Mouse (Mus musculus): ENCODE data around the gene Tsc22d2. TPM values are rescaled to one million over a fixed set of nuclear protein-coding genes. Genes with fewer than 3 reads are reported as not detected.
"Not testable (repeated sequence)": the region's sequence is repeated elsewhere in the genome, so short reads cannot be mapped to it uniquely, and the experiment has no call there.

Gene Tsc22d2
- total and polyA plus RNA-seq, 3 experiments = 15.8 to 37.2 (median 27.9) TPM

- TF ChIP-seq GATA1 (IDR thresholded peaks at IDR 0.05; ENCODE audit: borderline replicate concordance, low read length) (no peak), CTCF (IDR thresholded peaks at IDR 0.05; ENCODE audit: low read depth, low read length) (no peak), TAL1 (conservative IDR thresholded peaks at IDR 0.05; ENCODE audit: low read depth, low read length) (peak; percentile 22; the same call in 1 of the 2 replicates)
- H3K9me3 ChIP-seq (replicated peaks) = no peaks in the 10 kb centered on the region
- peak; percentile 86 for ATAC-seq (ENCODE audit: extremely low read depth, insufficient number of reproducible peaks, low FRiP score, poor library complexity, severe bottlenecking)
- no peaks in the 10 kb centered on the region for H3K27me3 ChIP-seq (ENCODE audit: insufficient read depth, low read length)
- peak; percentile 13 for DNase-seq (ENCODE audit: low spot score)
- H3K4me1 ChIP-seq (ENCODE audit: insufficient read depth, low read depth, low read length) = peaks cover 24% of the 10 kb centered on the region
- peaks cover 14% of the 10 kb centered on the region for H3K36me3 ChIP-seq (replicated peaks)
- H3K4me3 ChIP-seq (ENCODE audit: low read depth, low read length) = no peak overlapping the region
Measured at GRCm38 (mm10) chr3:58454414-58455205, 40.1 kb downstream of the Tsc22d2 start.

GRCm38 (mm10) chr3:58455255-58455654 is 40.7 kb downstream of the Tsc22d2 start:
- no peak for TF ChIP-seq GATA1 (IDR thresholded peaks at IDR 0.05; ENCODE audit: borderline replicate concordance, low read length)
- TF ChIP-seq TAL1 (conservative IDR thresholded peaks at IDR 0.05; ENCODE audit: low read depth, low read length) = no peak
- TF ChIP-seq POLR2AphosphoS5 (IDR thresholded peaks at IDR 0.05; ENCODE audit: insufficient replicate concordance, low read depth, low read length) = no peak
- no peak for TF ChIP-seq CTCF (IDR thresholded peaks at IDR 0.05; ENCODE audit: low read depth, low read length)
- Histone ChIP-seq H3K9me3 (replicated peaks) (no peaks in the 10 kb centered on the region), H3K27me3 (ENCODE audit: insufficient read depth, low read length) (no peaks in the 10 kb centered on the region), H3K4me3 (ENCODE audit: low read depth, low read length) (no peak overlapping the region), H3K36me3 (replicated peaks) (peaks cover 18% of the 10 kb centered on the region), H3K4me1 (ENCODE audit: insufficient read depth, low read depth, low read length) (peaks cover 24% of the 10 kb centered on the region)
- DNase-seq (ENCODE audit: low spot score) = no peak
- ATAC-seq (ENCODE audit: extremely low read depth, insufficient number of reproducible peaks, low FRiP score, poor library complexity, severe bottlenecking) = no peak

GRCm38 (mm10) chr3:58469655-58470437 is 55.3 kb downstream of the Tsc22d2 start:
- H3K9me3 ChIP-seq (replicated peaks) = no peaks in the 10 kb centered on the region
- peaks cover 34% of the 10 kb centered on the region for H3K4me1 ChIP-seq (ENCODE audit: insufficient read depth, low read depth, low read length)
- H3K36me3 ChIP-seq (replicated peaks) = no peaks in the 10 kb centered on the region
- H3K4me3 ChIP-seq (ENCODE audit: low read depth, low read length) = peak overlapping the region; percentile 40; the same call in 1 of the 2 replicates
- ATAC-seq (ENCODE audit: extremely low read depth, insufficient number of reproducible peaks, low FRiP score, poor library complexity, severe bottlenecking) (peak; percentile 86), DNase-seq (ENCODE audit: low spot score) (peak; percentile 29)
- no peaks in the 10 kb centered on the region for H3K27me3 ChIP-seq (ENCODE audit: insufficient read depth, low read length)
- TF ChIP-seq GATA1 (IDR thresholded peaks at IDR 0.05; ENCODE audit: borderline replicate concordance, low read length) = no peak
- TF ChIP-seq TAL1 (conservative IDR thresholded peaks at IDR 0.05; ENCODE audit: low read depth, low read length) = no peak
- no peak for TF ChIP-seq GATA2 (IDR thresholded peaks at IDR 0.05; ENCODE audit: borderline replicate concordance, low read depth, low read length)
- no peak for TF ChIP-seq POLR2AphosphoS5 (IDR thresholded peaks at IDR 0.05; ENCODE audit: insufficient replicate concordance, low read depth, low read length)
- TF ChIP-seq CTCF (IDR thresholded peaks at IDR 0.05; ENCODE audit: low read depth, low read length) = no peak

- DNase-seq (ENCODE audit: low spot score); H3K9me3 ChIP-seq (replicated peaks); H3K4me3 ChIP-seq (ENCODE audit: low read depth, low read length); H3K36me3 ChIP-seq (replicated peaks); ATAC-seq (ENCODE audit: extremely low read depth, insufficient number of reproducible peaks, low FRiP score, poor library complexity, severe bottlenecking); H3K27me3 ChIP-seq (ENCODE audit: insufficient read depth, low read length): not testable (repeated sequence)
- H3K4me1 ChIP-seq (ENCODE audit: insufficient read depth, low read depth, low read length) = peaks cover 30% of the 10 kb centered on the region
Measured at GRCm38 (mm10) chr3:58475298-58475697, 60.8 kb downstream of the Tsc22d2 start.

GRCm38 (mm10) chr3:58478755-58479455 is 64.4 kb downstream of the Tsc22d2 start:
- H3K9me3 ChIP-seq (replicated peaks) = no peaks in the 10 kb centered on the region
- H3K4me1 ChIP-seq (ENCODE audit: insufficient read depth, low read depth, low read length) = peaks cover 9% of the 10 kb centered on the region
- ATAC-seq (ENCODE audit: extremely low read depth, insufficient number of reproducible peaks, low FRiP score, poor library complexity, severe bottlenecking) = peak; percentile 22; the same call in 1 of the 2 replicates
- H3K4me3 ChIP-seq (ENCODE audit: low read depth, low read length) = no peak overlapping the region
- no peak for DNase-seq (ENCODE audit: low spot score)
- H3K36me3 ChIP-seq (replicated peaks) = no peaks in the 10 kb centered on the region
- H3K27me3 ChIP-seq (ENCODE audit: insufficient read depth, low read length) = no peaks in the 10 kb centered on the region
- TF ChIP-seq CTCF (IDR thresholded peaks at IDR 0.05; ENCODE audit: low read depth, low read length) (no peak), POLR2AphosphoS5 (IDR thresholded peaks at IDR 0.05; ENCODE audit: insufficient replicate concordance, low read depth, low read length) (no peak), GATA1 (IDR thresholded peaks at IDR 0.05; ENCODE audit: borderline replicate concordance, low read length) (no peak), GATA2 (IDR thresholded peaks at IDR 0.05; ENCODE audit: borderline replicate concordance, low read depth, low read length) (no peak), TAL1 (conservative IDR thresholded peaks at IDR 0.05; ENCODE audit: low read depth, low read length) (no peak)

- Histone ChIP-seq H3K27me3 (ENCODE audit: insufficient read depth, low read length) (no peaks in the 10 kb centered on the region), H3K4me3 (ENCODE audit: low read depth, low read length) (no peak overlapping the region), H3K36me3 (replicated peaks) (no peaks in the 10 kb centered on the region), H3K9me3 (replicated peaks) (peaks cover 4% of the 10 kb centered on the region; the same call in 1 of the 2 replicates), H3K4me1 (ENCODE audit: insufficient read depth, low read depth, low read length) (peaks cover 6% of the 10 kb centered on the region; the same call in 1 of the 2 replicates)
- ATAC-seq (ENCODE audit: extremely low read depth, insufficient number of reproducible peaks, low FRiP score, poor library complexity, severe bottlenecking) (no peak), DNase-seq (ENCODE audit: low spot score) (no peak)
- TF ChIP-seq GATA2 (IDR thresholded peaks at IDR 0.05; ENCODE audit: borderline replicate concordance, low read depth, low read length) = no peak
- TF ChIP-seq TAL1 (conservative IDR thresholded peaks at IDR 0.05; ENCODE audit: low read depth, low read length) = no peak
- peak; percentile 70 for TF ChIP-seq CTCF (IDR thresholded peaks at IDR 0.05; ENCODE audit: low read depth, low read length)
- no peak for TF ChIP-seq POLR2AphosphoS5 (IDR thresholded peaks at IDR 0.05; ENCODE audit: insufficient replicate concordance, low read depth, low read length)
Measured at GRCm38 (mm10) chr3:58485883-58486282, 71.4 kb downstream of the Tsc22d2 start.

Data from G1E (cell line).